Mouse (Mus musculus) lung, adult 2 months (tissue): ENCODE results near the gene Mtfr2. TPM values are rescaled to one million over a fixed set of nuclear protein-coding genes. Genes with fewer than 3 reads are reported as not detected.

Experiments
- DNase-seq: peaks from one replicate; pipeline ENCODE4 v3.0.0; 2022
- H3K4me1 ChIP-seq: fragments of 200-500 bp; 2 replicates; pipeline ENCODE4 v1.6.1; 2011; ENCODE audit warnings: low read length; ENCODE audit not compliant: control insufficient read depth, insufficient read depth
- H3K4me3 ChIP-seq: fragments of 200-500 bp; replicated peaks from 2 replicates; pipeline ENCODE3; 2011; ENCODE audit warnings: low read depth, mild to moderate bottlenecking, control low read depth, low read length; ENCODE audit errors: extremely low read depth
- CTCF ChIP-seq: fragments of 200-500 bp; IDR thresholded peaks from 2 replicates; pipeline ENCODE4 v1.5.1; 2011; ENCODE audit warnings: mild to moderate bottlenecking, low read length, control low read depth; ENCODE audit not compliant: insufficient read depth
- POLR2A ChIP-seq: fragments of 200-500 bp; IDR thresholded peaks from 2 replicates; pipeline ENCODE4 v1.6.1; 2011; ENCODE audit warnings: low read depth, mild to moderate bottlenecking, control low read depth, low read length, borderline replicate concordance; ENCODE audit errors: extremely low read depth
- WGBS: fragments of 180-500 bp; shearing (Covaris S2); methylation state at CpG from one replicate; pipeline ENCODE4 v1.1.7; 2018; 5-methylcytosine and 5-hydroxymethylcytosine counted together
- polyA plus RNA-seq: library from polyadenylated mRNA; depleted of rRNA; stranded (reverse); fragments of >200 nt; gene quantifications from 2 replicates; pipeline ENCODE4 v1.2.3, GENCODE M21; 2012

The Mtfr2 gene
- polyA plus RNA-seq, 1 experiment = 0.34 TPM

GRCm38 (mm10) chr10:20314797-20315196 lies 32.8 kb upstream of the Mtfr2 start:
- TF ChIP-seq POLR2A (no peak), CTCF (no peak)
- no peak for DNase-seq
- Histone ChIP-seq H3K4me3 (no peak overlapping the region), H3K4me1 (peaks cover 5% of the 10 kb centered on the region)
- WGBS = 40% methylated on average over 2 of the region's 2 CpGs

- WGBS = 69% methylated on average over 5 of the region's 5 CpGs
- no peak overlapping the region for H3K4me3 ChIP-seq
- H3K4me1 ChIP-seq = peaks cover 5% of the 10 kb centered on the region
- no peak for TF ChIP-seq CTCF
- TF ChIP-seq POLR2A = no peak
- no peak for DNase-seq
Observed at GRCm38 (mm10) chr10:20317466-20317865, 30.1 kb upstream of the Mtfr2 start.

GRCm38 (mm10) chr10:20326226-20326625 lies 21.3 kb upstream of the Mtfr2 start:
- no peak for DNase-seq
- no peak overlapping the region for H3K4me3 ChIP-seq
- H3K4me1 ChIP-seq = no peaks in the 10 kb centered on the region
- TF ChIP-seq CTCF (no peak), POLR2A (no peak)

- 79% methylated on average over 2 of the region's 2 CpGs for WGBS
- H3K4me3 ChIP-seq = no peak overlapping the region
- no peak for DNase-seq
- TF ChIP-seq POLR2A (no peak), CTCF (no peak)
- H3K4me1 ChIP-seq = no peaks in the 10 kb centered on the region
Observed at GRCm38 (mm10) chr10:20331262-20331661, 16.3 kb upstream of the Mtfr2 start.

GRCm38 (mm10) chr10:20337872-20338271 lies 9.7 kb upstream of the Mtfr2 start:
- WGBS = 91% methylated on average over 7 of the region's 7 CpGs
- no peak for TF ChIP-seq CTCF
- no peak for TF ChIP-seq POLR2A
- no peak overlapping the region for H3K4me3 ChIP-seq
- DNase-seq = no peak
- no peaks in the 10 kb centered on the region for H3K4me1 ChIP-seq

GRCm38 (mm10) chr10:20345736-20346135 lies 1.8 kb upstream of the Mtfr2 start:
- 43% methylated on average over 1 of the region's 1 CpGs for WGBS
- DNase-seq = no peak
- no peak overlapping the region for H3K4me3 ChIP-seq
- H3K4me1 ChIP-seq = no peaks in the 10 kb centered on the region; the same call in 1 of the 2 replicates
- TF ChIP-seq CTCF = no peak
- TF ChIP-seq POLR2A = no peak

GRCm38 (mm10) chr10:20348894-20349293 lies 1.3 kb downstream of the Mtfr2 start:
- TF ChIP-seq POLR2A (no peak), CTCF (no peak)
- WGBS = 75% methylated on average over 2 of the region's 2 CpGs
- DNase-seq = no peak
- Histone ChIP-seq H3K4me3 (no peak overlapping the region), H3K4me1 (no peaks in the 10 kb centered on the region; the same call in 1 of the 2 replicates)

- no peaks in the 10 kb centered on the region for H3K4me1 ChIP-seq
- DNase-seq = no peak
- no peak overlapping the region for H3K4me3 ChIP-seq
- TF ChIP-seq CTCF (peak; percentile 40; the same call in 1 of the 2 replicates), POLR2A (no peak)
- WGBS = 63% methylated on average over 10 of the region's 10 CpGs
Observed at GRCm38 (mm10) chr10:20361542-20362449, 14.2 kb downstream of the Mtfr2 start.

GRCm38 (mm10) chr10:20362450-20363118 lies 15.0 kb downstream of the Mtfr2 start:
- 67% methylated on average over 4 of the region's 4 CpGs for WGBS
- H3K4me3 ChIP-seq = no peak overlapping the region
- no peaks in the 10 kb centered on the region for H3K4me1 ChIP-seq
- TF ChIP-seq CTCF (no peak), POLR2A (no peak)
- DNase-seq = no peak
